Mouse (Mus musculus): ENCODE results near the gene Tnni1.

Tnni1 gene

DNA sequence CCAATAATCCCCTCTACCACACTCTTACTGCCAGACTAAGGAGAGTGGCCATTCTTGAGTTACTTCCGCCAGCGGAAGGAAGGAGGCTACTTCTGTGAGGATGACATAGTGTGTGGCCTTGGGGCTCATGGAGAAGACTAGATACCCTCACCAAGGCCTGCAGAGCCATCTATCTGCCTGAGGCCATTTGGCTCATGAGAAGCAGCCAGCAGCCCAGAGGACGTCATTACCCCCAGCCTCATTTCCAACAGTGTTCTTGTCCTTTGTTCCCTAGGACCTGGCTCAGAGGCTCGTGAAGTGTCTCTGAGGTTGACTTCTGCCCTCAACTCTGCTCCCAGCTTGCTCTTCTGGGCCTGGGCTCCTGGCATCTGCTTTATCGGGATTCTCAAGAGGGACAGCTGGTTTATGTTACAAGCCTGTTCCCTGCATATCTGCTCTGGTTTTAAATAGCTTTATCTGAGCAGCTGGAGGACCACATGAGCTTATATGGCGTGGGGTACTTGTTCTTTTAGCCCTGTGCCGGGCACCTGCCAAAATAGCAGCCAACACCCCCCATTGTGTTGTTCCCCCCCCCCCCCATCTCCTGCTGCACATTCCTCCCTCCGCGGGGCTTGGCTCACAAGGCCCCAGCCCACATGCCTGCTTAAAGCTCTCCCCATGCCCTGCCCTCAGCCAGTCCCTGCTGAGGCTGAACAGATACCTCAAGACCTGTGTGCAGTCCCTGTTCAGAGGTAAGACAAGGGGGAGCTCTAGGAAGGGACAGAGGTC, 56.7 kb downstream of the Tnni1 start, which contains the start of gene Tnnt2:
TSS of gene Tnnt2 (plus strand) at position 639 of the 768 bp plus-strand sequence.
- Histone ChIP-seq H3K36me3 (ENCODE audit: insufficient read depth, low read length) (peaks cover 18% of the 10 kb centered on the region), H3K4me1 (replicated peaks; ENCODE audit: low read depth, low read length) (peaks cover 31% of the 10 kb centered on the region), H3K4me3 (replicated peaks; ENCODE audit: low read length) (0 out of 2 replicates have a peak within 1 kb of the TSS, but pooled peaks have one; percentile 6), H3K9me3 (ENCODE audit: low read length) (no peaks in the 10 kb centered on the region), H3K27me3 (ENCODE audit: insufficient read depth, low read length) (peaks cover 20% of the 10 kb centered on the region)
- TF ChIP-seq NANOG (IDR thresholded peaks at IDR 0.05; ENCODE audit: borderline replicate concordance, low read length) (no peak), CTCF (conservative IDR thresholded peaks at IDR 0.05; ENCODE audit: low read length) (no peak), POU5F1 (IDR thresholded peaks at IDR 0.05; ENCODE audit: borderline replicate concordance, low read length) (no peak)

DNA sequence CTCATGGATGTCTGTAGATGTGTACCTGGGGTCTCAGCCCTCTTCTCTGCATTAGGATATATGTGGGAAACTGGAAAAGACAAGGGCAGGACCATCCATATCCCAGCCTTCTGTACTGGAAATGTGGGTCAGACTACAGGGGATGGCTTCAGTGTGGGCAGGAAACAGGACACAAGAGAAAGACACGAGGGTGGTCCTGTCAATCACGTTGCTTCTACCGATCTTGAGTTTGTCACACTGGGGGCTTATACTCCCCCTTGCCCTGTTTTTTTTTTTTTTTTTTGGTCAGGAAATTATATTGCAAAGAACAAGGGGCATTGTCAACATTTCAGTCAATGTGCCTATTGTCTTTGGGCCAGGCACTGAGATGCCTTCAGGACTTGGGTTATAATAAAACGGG, 59.4 kb downstream of the Tnni1 start:
- peaks cover 2% of the 10 kb centered on the region; the same call in 1 of the 2 replicates for H3K9me3 ChIP-seq (ENCODE audit: low read length)
- TF ChIP-seq CTCF (conservative IDR thresholded peaks at IDR 0.05; ENCODE audit: low read length), result no peak
- no peak for TF ChIP-seq POU5F1 (IDR thresholded peaks at IDR 0.05; ENCODE audit: borderline replicate concordance, low read length)
- no peak for TF ChIP-seq NANOG (IDR thresholded peaks at IDR 0.05; ENCODE audit: borderline replicate concordance, low read length)
- H3K4me1 ChIP-seq (replicated peaks; ENCODE audit: low read depth, low read length), result peaks cover 21% of the 10 kb centered on the region
- no peaks in the 10 kb centered on the region for H3K36me3 ChIP-seq (ENCODE audit: insufficient read depth, low read length)
- no peak overlapping the region for H3K4me3 ChIP-seq (replicated peaks; ENCODE audit: low read length)
- peaks cover 32% of the 10 kb centered on the region for H3K27me3 ChIP-seq (ENCODE audit: insufficient read depth, low read length)

DNA sequence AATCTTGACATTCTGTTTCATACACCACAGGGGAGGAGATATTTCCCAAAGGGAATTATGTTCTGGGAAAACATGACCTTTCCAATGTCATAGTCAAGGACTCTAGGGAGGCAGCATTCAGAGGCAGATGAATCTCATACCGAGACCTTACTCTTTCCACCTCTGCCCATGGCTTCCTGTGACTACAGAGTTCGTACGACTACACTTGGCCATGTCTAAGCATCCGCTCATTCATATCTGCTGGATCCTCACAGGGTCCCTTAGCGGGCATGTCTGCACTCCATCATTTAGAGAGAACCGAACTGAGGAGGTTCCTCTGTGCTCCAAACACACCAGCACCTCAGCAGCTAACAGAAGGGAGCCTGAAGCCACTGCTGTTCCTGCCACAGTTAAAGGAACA, 59.8 kb downstream of the Tnni1 start:
- Histone ChIP-seq H3K4me1 (replicated peaks; ENCODE audit: low read depth, low read length) (peaks cover 16% of the 10 kb centered on the region), H3K9me3 (ENCODE audit: low read length) (peaks cover 6% of the 10 kb centered on the region; the same call in 1 of the 2 replicates), H3K27me3 (ENCODE audit: insufficient read depth, low read length) (peaks cover 35% of the 10 kb centered on the region), H3K36me3 (ENCODE audit: insufficient read depth, low read length) (no peaks in the 10 kb centered on the region), H3K4me3 (replicated peaks; ENCODE audit: low read length) (no peak overlapping the region)
- TF ChIP-seq POU5F1 (IDR thresholded peaks at IDR 0.05; ENCODE audit: borderline replicate concordance, low read length) (no peak), NANOG (IDR thresholded peaks at IDR 0.05; ENCODE audit: borderline replicate concordance, low read length) (no peak), CTCF (conservative IDR thresholded peaks at IDR 0.05; ENCODE audit: low read length) (no peak)

DNA sequence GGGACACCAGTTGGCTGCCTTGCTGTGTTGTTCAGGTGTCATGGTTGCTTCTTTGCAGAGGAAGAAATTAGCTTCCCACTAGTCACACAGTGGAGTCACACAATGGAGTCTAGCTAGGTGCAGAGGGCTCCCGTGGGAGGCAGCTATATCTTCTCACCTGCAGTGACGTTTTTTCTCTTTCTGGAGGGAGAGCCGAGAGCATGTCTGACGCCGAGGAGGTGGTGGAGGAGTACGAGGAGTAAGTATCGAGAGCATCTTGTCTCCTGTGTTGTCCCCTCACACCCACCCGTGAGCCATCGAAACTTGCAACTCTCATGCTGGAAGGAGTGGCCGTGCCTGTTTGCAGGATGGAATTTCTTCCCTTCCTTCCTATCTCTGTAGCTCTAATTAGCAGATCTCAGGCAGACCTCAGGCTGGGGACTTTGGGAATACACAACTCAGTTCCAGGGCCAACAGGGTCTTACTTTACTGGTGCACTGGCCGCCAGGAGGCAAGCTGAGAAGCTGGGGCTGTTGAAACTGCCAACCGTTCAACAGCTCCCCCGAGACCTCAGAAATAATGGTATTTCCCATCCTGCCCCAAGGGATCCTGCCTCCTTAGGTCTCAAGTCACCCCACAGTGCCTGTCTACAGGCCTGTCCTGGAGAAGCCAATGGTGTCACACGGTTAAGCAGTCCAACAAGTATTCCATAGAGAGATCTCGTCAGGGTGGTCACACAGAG, 61.6 kb downstream of the Tnni1 start:
- Histone ChIP-seq H3K9me3 (ENCODE audit: low read length) (peaks cover 6% of the 10 kb centered on the region; the same call in 1 of the 2 replicates), H3K4me1 (replicated peaks; ENCODE audit: low read depth, low read length) (peaks cover 12% of the 10 kb centered on the region), H3K36me3 (ENCODE audit: insufficient read depth, low read length) (no peaks in the 10 kb centered on the region), H3K27me3 (ENCODE audit: insufficient read depth, low read length) (peaks cover 46% of the 10 kb centered on the region), H3K4me3 (replicated peaks; ENCODE audit: low read length) (no peak overlapping the region)
- TF ChIP-seq CTCF (conservative IDR thresholded peaks at IDR 0.05; ENCODE audit: low read length) (no peak), NANOG (IDR thresholded peaks at IDR 0.05; ENCODE audit: borderline replicate concordance, low read length) (no peak), POU5F1 (IDR thresholded peaks at IDR 0.05; ENCODE audit: borderline replicate concordance, low read length) (no peak)

DNA sequence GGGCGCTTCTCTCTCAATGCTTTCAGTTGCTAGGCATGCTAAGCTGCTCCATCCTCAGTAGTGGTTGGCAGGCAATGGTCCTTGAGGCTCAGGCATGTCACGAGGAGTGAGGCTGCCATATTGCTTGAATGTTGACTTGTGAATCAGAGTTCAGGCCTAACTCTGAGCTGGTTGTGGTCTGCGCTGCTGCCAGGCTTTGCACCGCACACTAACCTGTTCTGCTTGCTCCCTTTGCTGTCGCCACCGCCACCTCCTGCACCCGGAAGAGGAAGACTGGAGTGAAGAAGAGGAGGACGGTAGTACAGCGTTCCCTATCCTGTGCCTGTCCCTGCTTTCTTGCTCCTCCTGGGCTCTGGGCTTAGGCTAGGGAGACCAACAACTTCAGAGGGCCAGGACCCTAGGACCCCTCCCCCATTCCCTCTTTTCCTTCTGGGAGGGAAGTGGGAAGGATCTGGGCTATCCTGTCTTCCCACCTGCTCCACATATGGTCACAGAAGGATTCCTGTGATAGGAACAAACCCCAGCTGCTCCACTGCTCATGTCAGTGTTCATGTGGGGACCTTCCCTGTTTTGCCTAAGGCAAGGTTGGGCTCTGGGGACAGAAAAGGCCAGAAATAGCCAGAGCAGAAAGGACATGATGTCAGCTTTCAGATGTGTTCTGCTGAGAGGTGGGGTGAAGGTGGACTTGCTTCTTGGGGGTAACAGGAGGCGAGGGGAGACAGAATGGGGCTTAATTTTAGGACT, 64.5 kb downstream of the Tnni1 start:
- no peak for TF ChIP-seq NANOG (IDR thresholded peaks at IDR 0.05; ENCODE audit: borderline replicate concordance, low read length)
- no peak for TF ChIP-seq CTCF (conservative IDR thresholded peaks at IDR 0.05; ENCODE audit: low read length)
- no peak for TF ChIP-seq POU5F1 (IDR thresholded peaks at IDR 0.05; ENCODE audit: borderline replicate concordance, low read length)
- Histone ChIP-seq H3K4me1 (replicated peaks; ENCODE audit: low read depth, low read length) (peaks cover 13% of the 10 kb centered on the region; the same call in 1 of the 2 replicates), H3K9me3 (ENCODE audit: low read length) (peaks cover 6% of the 10 kb centered on the region; the same call in 1 of the 2 replicates), H3K4me3 (replicated peaks; ENCODE audit: low read length) (no peak overlapping the region), H3K36me3 (ENCODE audit: insufficient read depth, low read length) (no peaks in the 10 kb centered on the region), H3K27me3 (ENCODE audit: insufficient read depth, low read length) (peaks cover 38% of the 10 kb centered on the region)

DNA sequence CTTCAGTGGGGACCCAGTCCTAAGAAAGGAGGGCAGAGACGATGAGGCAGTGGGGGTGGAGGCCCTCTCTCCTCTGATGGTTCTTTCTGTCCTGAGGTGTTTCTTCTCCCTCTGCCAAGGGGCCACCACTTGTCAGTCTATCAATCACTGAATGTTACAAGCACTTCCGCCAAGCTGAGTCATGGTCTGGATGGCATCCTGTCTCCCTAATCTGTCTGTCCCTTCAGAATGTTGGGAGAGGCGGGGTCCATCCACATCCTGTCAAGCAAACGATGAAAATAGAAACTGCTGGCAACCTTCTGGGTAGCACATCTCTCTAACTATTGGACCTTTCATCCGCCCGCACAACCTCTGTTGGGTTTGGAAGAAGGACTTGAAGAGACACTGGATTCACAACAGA, 65.2 kb downstream of the Tnni1 start:
- Histone ChIP-seq H3K36me3 (ENCODE audit: insufficient read depth, low read length) (no peaks in the 10 kb centered on the region), H3K27me3 (ENCODE audit: insufficient read depth, low read length) (peaks cover 41% of the 10 kb centered on the region), H3K4me3 (replicated peaks; ENCODE audit: low read length) (no peak overlapping the region), H3K4me1 (replicated peaks; ENCODE audit: low read depth, low read length) (peaks cover 13% of the 10 kb centered on the region; the same call in 1 of the 2 replicates), H3K9me3 (ENCODE audit: low read length) (peaks cover 6% of the 10 kb centered on the region; the same call in 1 of the 2 replicates)
- TF ChIP-seq CTCF (conservative IDR thresholded peaks at IDR 0.05; ENCODE audit: low read length), result no peak
- TF ChIP-seq NANOG (IDR thresholded peaks at IDR 0.05; ENCODE audit: borderline replicate concordance, low read length), result no peak
- no peak for TF ChIP-seq POU5F1 (IDR thresholded peaks at IDR 0.05; ENCODE audit: borderline replicate concordance, low read length)

DNA sequence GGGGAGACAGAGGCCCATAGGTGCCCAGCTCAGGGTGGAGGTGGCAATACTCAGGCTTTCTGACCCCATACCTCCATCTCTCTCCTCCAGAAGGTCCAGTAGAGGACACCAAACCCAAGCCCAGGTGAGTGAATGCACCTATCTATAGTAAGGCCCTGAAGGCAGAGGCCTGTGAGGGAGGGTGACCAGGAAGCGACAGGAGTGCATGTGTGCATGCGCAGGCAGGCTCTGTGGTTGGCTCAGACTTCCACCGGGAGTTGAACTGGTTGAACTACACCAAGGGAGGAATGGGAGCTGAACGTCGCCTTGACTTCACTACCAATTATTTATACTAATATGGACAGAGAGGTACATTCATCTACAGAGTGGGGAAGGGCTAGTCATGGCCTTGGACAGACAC, 67.4 kb downstream of the Tnni1 start:
- Histone ChIP-seq H3K4me1 (replicated peaks; ENCODE audit: low read depth, low read length) (peaks cover 15% of the 10 kb centered on the region), H3K4me3 (replicated peaks; ENCODE audit: low read length) (no peak overlapping the region), H3K27me3 (ENCODE audit: insufficient read depth, low read length) (peaks cover 50% of the 10 kb centered on the region), H3K9me3 (ENCODE audit: low read length) (peaks cover 6% of the 10 kb centered on the region; the same call in 1 of the 2 replicates), H3K36me3 (ENCODE audit: insufficient read depth, low read length) (no peaks in the 10 kb centered on the region)
- TF ChIP-seq CTCF (conservative IDR thresholded peaks at IDR 0.05; ENCODE audit: low read length) (no peak), POU5F1 (IDR thresholded peaks at IDR 0.05; ENCODE audit: borderline replicate concordance, low read length) (no peak), NANOG (IDR thresholded peaks at IDR 0.05; ENCODE audit: borderline replicate concordance, low read length) (no peak)
